ENCODE assay signal across 8 mouse cellular contexts in genomic region chr17:88063980-88064346, GRCm38 (mm10). TPM values are rescaled to one million over a fixed set of nuclear protein-coding genes. Genes with fewer than 3 reads are reported as not detected.
DNase-seq lines count a peak whose midpoint lies in the region; ATAC-seq and TF ChIP-seq lines count a peak whose summit lies in the region.

No protein-coding gene starts in this region.

- peaks cover 8 to 10% of the 10 kb centered on the region in 2 experiments for H3K4me1 ChIP-seq in MEL (ENCODE audit: control insufficient read depth in 1 of 2, insufficient read depth in 2 of 2, low read length in 2 of 2)
- H3K4me1 ChIP-seq in cerebellum, adult 2 months (ENCODE audit: control insufficient read depth, insufficient read depth, low read length): no peaks in the 10 kb centered on the region
- H3K4me1 ChIP-seq in lung, embryonic 14.5 days (ENCODE audit: insufficient read depth): peaks cover 3% of the 10 kb centered on the region; the same call in 1 of the 2 replicates
- peaks cover 2% of the 10 kb centered on the region; the same call in 1 of the 2 replicates for H3K4me1 ChIP-seq in thymus, adult 2 months (replicated peaks; ENCODE audit: control insufficient read depth, insufficient read depth, low read length)

- DNase-seq in MEL (ENCODE audit: low read depth, low spot score): peak; percentile 80
- peak; percentile 73 to 74 for DNase-seq in cerebellum, adult 2 months
- peak; percentile 57 for DNase-seq in forelimb bud, embryonic 11.5 days (ENCODE audit: low read depth, low spot score)
- peak; percentile 59 for DNase-seq in heart, postnatal 4 days
- DNase-seq in layer of hippocampus, adult 8-10 months (ENCODE audit: low spot score in 2 of 2): peak; percentile 54 to 69
- DNase-seq in lung, embryonic 14.5 days: peak; percentile 78
- DNase-seq in ovary, adult 18-20 months (ENCODE audit: low spot score): peak; percentile 17
- DNase-seq in thymus, adult 2 months: peak; percentile 67

- peaks cover 0 to 28% of the 10 kb centered on the region in 2 experiments; a peak in 2 of 4 replicates for H3K36me3 ChIP-seq in MEL (ENCODE audit: control insufficient read depth in 1 of 2, insufficient read depth in 2 of 2, low read length in 2 of 2)
- H3K36me3 ChIP-seq in lung, embryonic 14.5 days (ENCODE audit: insufficient read depth): no peaks in the 10 kb centered on the region
- H3K36me3 ChIP-seq in thymus, adult 2 months (ENCODE audit: control insufficient read depth, insufficient read depth, low read length): no peaks in the 10 kb centered on the region

- no peak for TF ChIP-seq POLR2A in MEL (IDR thresholded peaks at IDR 0.05; ENCODE audit: control insufficient read depth in 1 of 2, insufficient read depth in 1 of 2, low read depth in 1 of 2, low read length in 2 of 2, poor library complexity in 1 of 2)
- 0 out of 2 replicates have a peak, but pooled peaks have one; percentile 18 for TF ChIP-seq POLR2A in cerebellum, adult 2 months (IDR thresholded peaks at IDR 0.05; ENCODE audit: borderline replicate concordance, insufficient read depth, low read length)
- no peak; the same call in 1 of the 2 replicates for TF ChIP-seq POLR2A in thymus, adult 2 months (IDR thresholded peaks at IDR 0.05; ENCODE audit: control insufficient read depth, extremely low read depth, insufficient read depth, low read length, poor library complexity)

- peak overlapping the region; percentile 85 for H3K4me2 ChIP-seq in lung, embryonic 14.5 days

- peak overlapping the region; percentile 80 to 83 for H3K4me3 ChIP-seq in MEL (ENCODE audit: control insufficient read depth in 1 of 2, insufficient read depth in 1 of 2, low read depth in 2 of 2, low read length in 2 of 2)
- peak overlapping the region; percentile 100 for H3K4me3 ChIP-seq in cerebellum, adult 2 months (replicated peaks; ENCODE audit: insufficient read depth, low read depth, low read length)
- H3K4me3 ChIP-seq in lung, embryonic 14.5 days (ENCODE audit: low read depth, low read length): peak overlapping the region; percentile 98
- peak overlapping the region; percentile 73 for H3K4me3 ChIP-seq in thymus, adult 2 months (ENCODE audit: control insufficient read depth, insufficient read depth, low read length)

- no peaks in the 10 kb centered on the region for H3K27me3 ChIP-seq in MEL (ENCODE audit: control insufficient read depth in 1 of 2, insufficient read depth in 2 of 2, low read length in 2 of 2)
- no peaks in the 10 kb centered on the region for H3K27me3 ChIP-seq in cerebellum, adult 2 months (ENCODE audit: control insufficient read depth, insufficient read depth, low read length)
- no peaks in the 10 kb centered on the region for H3K27me3 ChIP-seq in lung, embryonic 14.5 days (ENCODE audit: insufficient read depth, low read length)
- no peaks in the 10 kb centered on the region for H3K27me3 ChIP-seq in thymus, adult 2 months (ENCODE audit: control insufficient read depth, insufficient read depth, low read length)

- WGBS in cerebellum, adult 2 months: under 1% methylated on average over 23 of the region's 23 CpGs
- WGBS in lung, embryonic 14.5 days: under 1% methylated on average over 23 of the region's 23 CpGs
- WGBS in thymus, adult 2 months: under 1% methylated on average over 23 of the region's 23 CpGs

- no peak for TF ChIP-seq RAD21 in MEL (IDR thresholded peaks at IDR 0.05; ENCODE audit: low read depth, low read length)

- TF ChIP-seq EP300 in MEL (IDR thresholded peaks at IDR 0.05; ENCODE audit: low read depth in 1 of 2, low read length in 2 of 2): no peak

- H3K9me3 ChIP-seq in MEL (replicated peaks; ENCODE audit: insufficient read depth, low read length): no peaks in the 10 kb centered on the region
- no peaks in the 10 kb centered on the region for H3K9me3 ChIP-seq in lung, embryonic 14.5 days (ENCODE audit: low read depth, low read length)

- TF ChIP-seq CTCF in MEL (IDR thresholded peaks at IDR 0.05 in 2 of 3, conservative IDR thresholded peaks at IDR 0.05 in 1 of 3; ENCODE audit: control insufficient read depth in 1 of 3, insufficient read depth in 1 of 3, low read depth in 2 of 3, low read length in 3 of 3, poor library complexity in 1 of 3, severe bottlenecking in 1 of 3): no peak
- no peak for TF ChIP-seq CTCF in cerebellum, adult 2 months (IDR thresholded peaks at IDR 0.05; ENCODE audit: borderline replicate concordance, insufficient read depth, low read depth, low read length)
- TF ChIP-seq CTCF in lung, embryonic 14.5 days (IDR thresholded peaks at IDR 0.05; ENCODE audit: low read depth): no peak
- TF ChIP-seq CTCF in thymus, adult 2 months (IDR thresholded peaks at IDR 0.05; ENCODE audit: borderline replicate concordance, control insufficient read depth, extremely low read depth, insufficient read depth, low read length, poor library complexity): 0 out of 2 replicates have a peak, but pooled peaks have one; percentile 13

- peaks cover 58% of the 10 kb centered on the region for H3K79me2 ChIP-seq in MEL (ENCODE audit: control insufficient read depth, insufficient read depth, low read length, poor library complexity)

- no peak for ATAC-seq in lung, embryonic 14.5 days (ENCODE audit: insufficient read depth)

- H3K27ac ChIP-seq in MEL (ENCODE audit: control insufficient read depth, low read depth, low read length): peak overlapping the region; percentile 13
- peak overlapping the region; percentile 87 for H3K27ac ChIP-seq in cerebellum, adult 2 months (ENCODE audit: insufficient read depth, low read length)
- H3K27ac ChIP-seq in lung, embryonic 14.5 days (ENCODE audit: low read depth): peak overlapping the region; percentile 100
- peak overlapping the region; percentile 32 for H3K27ac ChIP-seq in thymus, adult 2 months (ENCODE audit: control insufficient read depth, insufficient read depth, low read length)

- peak overlapping the region; percentile 82 for H3K9ac ChIP-seq in MEL (ENCODE audit: control insufficient read depth, low read depth, low read length, poor library complexity, severe bottlenecking)
- peak overlapping the region; percentile 100 for H3K9ac ChIP-seq in lung, embryonic 14.5 days

TF ChIP-seq in MEL, 35 proteins besides CTCF, POLR2A, EP300 and RAD21:
- TF ChIP-seq CHD2 (IDR thresholded peaks at IDR 0.05; ENCODE audit: low read length) (no peak), UBTF (IDR thresholded peaks at IDR 0.05; ENCODE audit: borderline replicate concordance, insufficient read depth, low read depth, low read length) (0 out of 2 replicates have a peak, but pooled peaks have one; percentile 19), MYC (IDR thresholded peaks at IDR 0.05; ENCODE audit: low read depth, low read length) (peak; percentile 52; the same call in 1 of the 2 replicates), MXI1 (IDR thresholded peaks at IDR 0.05; ENCODE audit: low read depth, low read length) (peak; percentile 85), HCFC1 (IDR thresholded peaks at IDR 0.05; ENCODE audit: low read depth, low read length) (no peak), ELF1 (IDR thresholded peaks at IDR 0.05; ENCODE audit: low read depth, low read length) (no peak), CHD1 (IDR thresholded peaks at IDR 0.05; ENCODE audit: low read depth, low read length) (0 out of 2 replicates have a peak, but pooled peaks have one; percentile 28), ZMIZ1 (IDR thresholded peaks at IDR 0.05; ENCODE audit: low read depth, low read length) (0 out of 2 replicates have a peak, but pooled peaks have one; percentile 31), ZKSCAN1 (IDR thresholded peaks at IDR 0.05; ENCODE audit: low read depth, low read length) (no peak), SIN3A (IDR thresholded peaks at IDR 0.05; ENCODE audit: low read length) (peak; percentile 23; the same call in 1 of the 2 replicates), NELFE (IDR thresholded peaks at IDR 0.05; ENCODE audit: low read depth, low read length) (peak; percentile 27; the same call in 1 of the 2 replicates), E2F4 (IDR thresholded peaks at IDR 0.05; ENCODE audit: borderline replicate concordance, low read depth, low read length) (peak; percentile 29; the same call in 1 of the 2 replicates), MAX (IDR thresholded peaks at IDR 0.05; ENCODE audit: low read length) (peak; percentile 71; the same call in 1 of the 2 replicates), MAZ (IDR thresholded peaks at IDR 0.05; ENCODE audit: low read depth, low read length) (peak; percentile 51; the same call in 1 of the 2 replicates)

RNA-seq across cellular contexts. Expression of gene Fbxo11, which starts 1.1 kb away (rescaled TPM):
- 9.4 and 14.1 TPM in 2 replicates for total RNA-seq in MEL (2012; rRNA removed)
- polyA plus RNA-seq in MEL (2012; ENCODE audit: insufficient read depth in 1 of 2, insufficient read length in 2 of 2, low read depth in 1 of 2, low replicate concordance in 2 of 2, missing spikeins in 1 of 2): 10 to 100 TPM; 17.5 to 91.4 TPM
- polyA plus RNA-seq in cerebellum, adult 2 months (2012; rRNA removed): 71.7 and 73.1 TPM in 2 replicates
- 10 to 100 TPM; 48.7 to 49.0 TPM for total RNA-seq in heart, postnatal 4 days (2021)
- total RNA-seq in layer of hippocampus, adult 8-10 months (2022): 100 to 1,000 TPM; 109 to 125 (median 118) TPM
- polyA plus RNA-seq in lung, embryonic 14.5 days (2014; fragmentation: Nextera tagmentation; extraction: Ambion mirVana): 25.9 and 27.1 TPM in 2 replicates
- polyA plus RNA-seq in thymus, adult 2 months (2012; rRNA removed): 29.5 and 39.6 TPM in 2 replicates

Comparison
In these comparisons a context has a peak if more than half of its experiments do, and no peak if none do; other contexts are left out.
1. DNase-seq: peak in every context shown above with its lines; median percentile 80 in MEL; 78 in lung, embryonic 14.5 days; 74 in cerebellum, adult 2 months; 67 in thymus, adult 2 months; 62 in layer of hippocampus, adult 8-10 months; 59 in heart, postnatal 4 days; 57 in forelimb bud, embryonic 11.5 days; 17 in ovary, adult 18-20 months.
2. H3K27ac ChIP-seq: peak in every context shown above with its lines; median percentile 100 in lung, embryonic 14.5 days; 87 in cerebellum, adult 2 months; 32 in thymus, adult 2 months; 13 in MEL.